Mouse (Mus musculus) intestine, embryonic 14.5 days (tissue): Measurements from ENCODE around the gene Pomgnt1. TPM values are rescaled to one million over a fixed set of nuclear protein-coding genes. Genes with fewer than 3 reads are reported as not detected.

ENCODE experiments used
- ATAC-seq: fragments of 200-750 bp; cut with Nextera tagmentation; replicated peaks from 2 replicates; pipeline ENCODE4 v1.8.0; 2017; ENCODE audit warnings: low read depth, moderate number of reproducible peaks, moderate TSS enrichment, moderate library complexity; ENCODE audit not compliant: low FRiP score, low TSS enrichment
- DNase-seq: peaks from one replicate; pipeline ENCODE4 v3.0.0-alpha.2; 2018; ENCODE audit warnings: low spot score
- H3K27ac ChIP-seq: fragments of 300-500 bp; sonication (generic); 2 replicates; pipeline ENCODE4 v1.5.1; 2014; ENCODE audit warnings: low read depth, mild to moderate bottlenecking, control low read depth
- H3K27me3 ChIP-seq: fragments of 300-500 bp; sonication (generic); replicated peaks from 2 replicates; pipeline ENCODE4 v1.6.1; 2014; ENCODE audit warnings: low read length, control low read depth; ENCODE audit not compliant: control insufficient read depth, insufficient read depth
- H3K36me3 ChIP-seq: fragments of 300-500 bp; sonication (generic); 2 replicates; pipeline ENCODE4 v1.6.1; 2014; ENCODE audit warnings: low read length, control low read depth; ENCODE audit not compliant: control insufficient read depth, insufficient read depth
- H3K4me1 ChIP-seq: fragments of 300-500 bp; sonication (generic); replicated peaks from 2 replicates; pipeline ENCODE4 v1.6.1; 2014; ENCODE audit warnings: low read length, control low read depth, mixed read lengths; ENCODE audit not compliant: control insufficient read depth, insufficient read depth
- H3K4me2 ChIP-seq: fragments of 300-500 bp; sonication (generic); 2 replicates; pipeline ENCODE4 v1.6.1; 2014; ENCODE audit warnings: low read length
- H3K4me3 ChIP-seq: fragments of 300-500 bp; sonication (generic); 2 replicates; pipeline ENCODE4 v1.5.1; 2014; ENCODE audit warnings: low read depth, low read length, control low read depth, mixed read lengths
- H3K9ac ChIP-seq: fragments of 300-500 bp; sonication (generic); 2 replicates; pipeline ENCODE4 v1.6.1; 2014; ENCODE audit warnings: mild to moderate bottlenecking, low read length
- H3K9me3 ChIP-seq: fragments of 300-500 bp; sonication (generic); 2 replicates; pipeline ENCODE4 v1.6.1; 2016; ENCODE audit warnings: low read length, control low read depth; ENCODE audit not compliant: control insufficient read depth
- WGBS: fragments of 180-500 bp; shearing (Covaris S2); extraction: QIAGEN DNeasy Blood & Tissue Kit; methylation state at CpG from one replicate; pipeline ENCODE4 v1.1.7; 2014; 5-methylcytosine and 5-hydroxymethylcytosine counted together
- polyA plus RNA-seq: library from polyadenylated mRNA; unstranded; fragments of >200 nt; fragmentation: Nextera tagmentation; extraction: Ambion mirVana; gene quantifications from 2 replicates; pipeline ENCODE4 v1.2.1, GENCODE M21; 2014

Gene Pomgnt1
- polyA plus RNA-seq, 1 experiment from 2014 or later = 53.7 TPM

GRCm38 (mm10) chr4:116143891-116144717 is 20.5 kb downstream of the Pomgnt1 start:
- ATAC-seq (peak; percentile 63; the same call in 1 of the 2 replicates), DNase-seq (peak; percentile 85)
- Histone ChIP-seq H3K27ac (no peak overlapping the region), H3K9ac (peak overlapping the region; percentile 64), H3K36me3 (no peaks in the 10 kb centered on the region), H3K9me3 (no peaks in the 10 kb centered on the region), H3K27me3 (no peaks in the 10 kb centered on the region), H3K4me2 (peak overlapping the region; percentile 93), H3K4me3 (peak overlapping the region; percentile 68), H3K4me1 (no peaks in the 10 kb centered on the region)
- WGBS = 1% methylated on average over 47 of the region's 47 CpGs

- ATAC-seq = no peak
- Histone ChIP-seq H3K27ac (peak overlapping the region; percentile 77), H3K4me3 (peak overlapping the region; percentile 87), H3K36me3 (peaks cover 28% of the 10 kb centered on the region), H3K27me3 (no peaks in the 10 kb centered on the region), H3K9ac (peak overlapping the region; percentile 94), H3K4me2 (peak overlapping the region; percentile 89), H3K9me3 (no peaks in the 10 kb centered on the region), H3K4me1 (peaks cover 9% of the 10 kb centered on the region)
- DNase-seq = peak; percentile 64
- WGBS = 21% methylated on average over 6 of the region's 6 CpGs
Observed at GRCm38 (mm10) chr4:116149812-116150155, 26.1 kb downstream of the Pomgnt1 start.

GRCm38 (mm10) chr4:116150156-116150861 is 26.7 kb downstream of the Pomgnt1 start:
- peak overlapping the region; percentile 87 for H3K4me3 ChIP-seq
- ATAC-seq (peak; percentile 91), DNase-seq (peak; percentile 84)
- H3K4me2 ChIP-seq = peak overlapping the region; percentile 89
- H3K4me1 ChIP-seq = peaks cover 9% of the 10 kb centered on the region
- H3K36me3 ChIP-seq = peaks cover 33% of the 10 kb centered on the region
- peak overlapping the region; percentile 77 for H3K27ac ChIP-seq
- H3K27me3 ChIP-seq = no peaks in the 10 kb centered on the region
- no peaks in the 10 kb centered on the region for H3K9me3 ChIP-seq
- H3K9ac ChIP-seq = peak overlapping the region; percentile 94
- under 1% methylated on average over 65 of the region's 73 CpGs for WGBS

GRCm38 (mm10) chr4:116150862-116151221 is 27.2 kb downstream of the Pomgnt1 start:
- peak overlapping the region; percentile 77; the same call in 1 of the 2 replicates for H3K27ac ChIP-seq
- H3K4me1 ChIP-seq = peaks cover 9% of the 10 kb centered on the region
- DNase-seq = peak; percentile 68
- ATAC-seq = 0 out of 2 replicates have a peak, but pooled peaks have one; percentile 4
- peak overlapping the region; percentile 87 for H3K4me3 ChIP-seq
- no peaks in the 10 kb centered on the region for H3K9me3 ChIP-seq
- H3K27me3 ChIP-seq = no peaks in the 10 kb centered on the region
- peak overlapping the region; percentile 94 for H3K9ac ChIP-seq
- peaks cover 39% of the 10 kb centered on the region for H3K36me3 ChIP-seq
- 10% methylated on average over 4 of the region's 4 CpGs for WGBS
- H3K4me2 ChIP-seq = peak overlapping the region; percentile 89

- ATAC-seq = no peak
- peak within 1 kb of the TSS; percentile 94 for H3K9ac ChIP-seq
- WGBS = 71% methylated on average over 6 of the region's 6 CpGs
- H3K27me3 ChIP-seq = no peaks in the 10 kb centered on the region
- peaks cover 9% of the 10 kb centered on the region for H3K4me1 ChIP-seq
- no peaks in the 10 kb centered on the region for H3K9me3 ChIP-seq
- peak within 1 kb of the TSS; percentile 87 for H3K4me3 ChIP-seq
- DNase-seq = no peak
- H3K36me3 ChIP-seq = peaks cover 43% of the 10 kb centered on the region
- H3K4me2 ChIP-seq = peak within 1 kb of the TSS; percentile 89
- H3K27ac ChIP-seq = peak within 1 kb of the TSS; percentile 77
Observed at GRCm38 (mm10) chr4:116151238-116151637, 27.6 kb downstream of the Pomgnt1 start, which contains the start of gene Lurap1. Gene Lurap1, minus strand, starts transcription at chr4:116151338.

GRCm38 (mm10) chr4:116152702-116153101 is 29.1 kb downstream of the Pomgnt1 start:
- H3K27me3 ChIP-seq = no peaks in the 10 kb centered on the region
- WGBS = 95% methylated on average over 15 of the region's 15 CpGs
- H3K27ac ChIP-seq = no peak overlapping the region
- H3K36me3 ChIP-seq = peaks cover 57% of the 10 kb centered on the region
- no peak overlapping the region for H3K9ac ChIP-seq
- H3K9me3 ChIP-seq = no peaks in the 10 kb centered on the region
- no peak overlapping the region for H3K4me3 ChIP-seq
- no peak overlapping the region for H3K4me2 ChIP-seq
- no peak for ATAC-seq
- peaks cover 9% of the 10 kb centered on the region for H3K4me1 ChIP-seq
- no peak for DNase-seq

GRCm38 (mm10) chr4:116157882-116158281 is 34.2 kb downstream of the Pomgnt1 start:
- H3K27me3 ChIP-seq = no peaks in the 10 kb centered on the region
- no peak overlapping the region for H3K4me3 ChIP-seq
- H3K4me1 ChIP-seq = no peaks in the 10 kb centered on the region
- 96% methylated on average over 2 of the region's 2 CpGs for WGBS
- peaks cover 87% of the 10 kb centered on the region for H3K36me3 ChIP-seq
- no peak overlapping the region for H3K9ac ChIP-seq
- no peak overlapping the region for H3K27ac ChIP-seq
- DNase-seq (no peak), ATAC-seq (no peak)
- H3K9me3 ChIP-seq = no peaks in the 10 kb centered on the region
- no peak overlapping the region for H3K4me2 ChIP-seq

- WGBS = 75% methylated on average over 3 of the region's 3 CpGs
- Histone ChIP-seq H3K4me1 (no peaks in the 10 kb centered on the region), H3K27ac (no peak overlapping the region), H3K36me3 (peaks cover 68% of the 10 kb centered on the region), H3K4me2 (no peak overlapping the region), H3K4me3 (no peak overlapping the region), H3K9me3 (no peaks in the 10 kb centered on the region), H3K27me3 (no peaks in the 10 kb centered on the region), H3K9ac (no peak overlapping the region)
- ATAC-seq (no peak), DNase-seq (no peak)
Observed at GRCm38 (mm10) chr4:116159912-116160311, 36.3 kb downstream of the Pomgnt1 start.
